Mouse (Mus musculus) erythroid progenitor cell, adult 5-6 weeks (primary cell): ENCODE measurements around the gene Zcchc13. TPM values are rescaled to one million over a fixed set of nuclear protein-coding genes. Genes with fewer than 3 reads are reported as not detected.
A peak's percentile ranks its signal among the peaks of the same experiment; 100 is the strongest.

Experiments
- ATAC-seq: replicated peaks from 2 replicates; pipeline ENCODE4 v1.8.0; 2016; ENCODE audit warnings: moderate number of reproducible peaks, mild to moderate bottlenecking, moderate TSS enrichment, inconsistent platforms; ENCODE audit not compliant: poor library complexity, low FRiP score, severe bottlenecking
- total RNA-seq, 2 experiments: library from RNA; stranded (forward) in 1 of 2; stranded (reverse) in 1 of 2; fragments of 150-400 nt in 1 of 2; fragments of 186-747, 209-891 nt in 1 of 2; gene quantifications; 2 replicates each; pipeline versions ENCODE4 v1.2.3 to v1.2.4; 2015 to 2017; ENCODE audit warnings: low replicate concordance in 2 of 2

Gene Zcchc13
- not detected in 2 replicates for total RNA-seq (2015; ENCODE audit: low replicate concordance)
- total RNA-seq (2017; ENCODE audit: low replicate concordance), result not detected in 2 replicates

DNA sequence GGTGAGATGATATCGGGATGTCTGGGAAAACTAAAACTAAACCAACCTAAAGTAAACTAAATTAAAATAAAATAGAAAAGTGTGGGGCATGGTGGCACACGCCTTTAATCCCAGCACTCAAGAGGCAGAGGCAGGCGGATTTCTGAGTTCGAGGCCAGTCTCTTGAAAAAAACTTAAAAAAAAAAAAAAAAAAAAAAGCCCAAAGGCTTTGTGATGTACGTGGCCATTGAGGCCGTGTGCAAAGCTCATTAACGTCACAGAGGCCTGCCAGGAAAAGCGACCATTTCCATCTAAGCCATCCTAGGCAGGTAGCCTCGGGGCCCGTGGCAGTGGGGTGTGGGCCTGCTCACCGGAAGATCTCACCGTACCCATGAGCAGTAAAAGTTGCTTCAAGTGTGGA, at the start of gene Zcchc13:
Zcchc13 (plus strand) TSS at position 284 of the 400 bp plus-strand sequence.
- ATAC-seq, result no peak

DNA sequence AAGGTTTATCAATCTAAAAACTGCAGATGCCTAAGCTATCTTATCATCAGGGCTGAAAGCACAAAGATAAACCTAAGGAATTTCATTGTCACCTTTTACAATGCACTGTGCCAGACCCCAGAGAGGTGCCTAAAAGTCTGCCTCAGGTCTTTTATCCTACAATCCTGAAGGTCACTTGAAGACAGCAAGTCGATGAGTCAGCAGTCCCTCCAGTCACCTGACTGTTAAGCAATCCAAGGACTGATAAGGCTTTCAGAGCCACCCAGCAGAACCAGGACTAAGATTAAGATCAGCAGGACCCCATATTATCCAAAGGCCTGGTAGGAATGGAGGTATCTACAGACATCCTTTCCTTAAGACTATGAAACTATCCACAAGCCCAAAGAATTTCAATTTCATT, 46.1 kb upstream of the Zcchc13 start:
- no peak for ATAC-seq

DNA sequence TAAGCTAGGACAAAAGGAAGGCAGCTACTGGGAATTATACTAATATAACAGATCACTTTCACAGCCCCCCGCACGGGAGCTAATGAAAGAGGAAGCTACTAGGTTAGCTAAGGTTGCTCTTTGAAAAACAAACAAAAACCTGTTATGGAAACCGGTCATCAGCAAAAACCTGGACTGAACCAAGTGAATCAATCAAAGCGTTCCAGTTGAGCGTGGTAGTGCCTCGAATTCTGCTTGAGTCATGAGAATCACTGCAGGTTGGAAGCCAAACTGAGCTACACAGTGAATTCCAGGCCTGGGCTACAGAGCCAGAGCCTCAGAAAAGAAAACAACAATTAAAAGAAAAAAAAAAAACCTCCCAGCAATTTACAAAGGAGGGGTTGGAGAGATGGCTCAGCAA, 38.3 kb upstream of the Zcchc13 start:
- ATAC-seq, result no peak

DNA sequence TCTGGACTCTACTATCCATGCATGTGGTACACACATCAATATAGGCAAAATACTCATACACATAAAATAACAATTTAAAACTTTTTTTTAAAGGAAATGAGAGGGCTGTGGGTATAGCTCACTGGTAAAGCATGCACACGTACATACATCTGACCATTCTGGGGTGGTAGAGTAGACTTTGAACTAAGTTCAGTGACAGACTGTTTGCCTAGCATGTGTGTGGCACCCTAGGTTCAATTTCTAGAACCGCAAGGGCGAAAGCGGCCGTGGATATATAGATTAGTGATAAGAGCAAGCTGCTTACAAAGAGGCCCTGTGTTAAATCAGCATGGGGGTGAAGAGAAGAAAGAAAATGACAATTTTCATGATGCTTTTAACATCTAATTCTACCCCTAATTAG, 27.8 kb upstream of the Zcchc13 start:
- no peak for ATAC-seq

- ATAC-seq, result no peak
Observed at GRCm38 (mm10) chrX:103604211-103604610, 26.2 kb upstream of the Zcchc13 start.

GRCm38 (mm10) chrX:103605473-103605872, 24.9 kb upstream of the Zcchc13 start:
- ATAC-seq, result no peak

DNA sequence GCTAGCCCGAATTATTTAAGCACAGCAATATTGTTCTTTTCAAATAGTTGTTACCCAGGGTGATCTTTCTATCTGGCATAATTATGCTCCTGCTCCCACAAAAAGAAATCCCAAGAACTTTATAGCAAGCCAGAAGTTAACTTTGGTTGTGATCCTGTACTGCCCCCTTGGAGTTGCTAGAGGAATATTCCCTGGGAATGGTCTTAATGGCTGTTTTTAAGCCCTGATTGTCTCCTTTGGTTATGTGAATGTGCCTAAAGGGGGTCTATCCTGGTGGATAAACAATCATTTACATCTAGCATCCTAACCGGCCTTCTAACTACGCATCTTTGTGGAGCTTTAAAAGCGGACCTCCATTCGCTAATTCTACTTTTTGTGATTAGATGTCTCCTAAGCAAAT, 20.0 kb upstream of the Zcchc13 start:
- ATAC-seq, result no peak

GRCm38 (mm10) chrX:103611462-103611861, 18.9 kb upstream of the Zcchc13 start:
- ATAC-seq, result no peak

- ATAC-seq, result no peak
Observed at GRCm38 (mm10) chrX:103614700-103615233, 15.6 kb upstream of the Zcchc13 start.

DNA sequence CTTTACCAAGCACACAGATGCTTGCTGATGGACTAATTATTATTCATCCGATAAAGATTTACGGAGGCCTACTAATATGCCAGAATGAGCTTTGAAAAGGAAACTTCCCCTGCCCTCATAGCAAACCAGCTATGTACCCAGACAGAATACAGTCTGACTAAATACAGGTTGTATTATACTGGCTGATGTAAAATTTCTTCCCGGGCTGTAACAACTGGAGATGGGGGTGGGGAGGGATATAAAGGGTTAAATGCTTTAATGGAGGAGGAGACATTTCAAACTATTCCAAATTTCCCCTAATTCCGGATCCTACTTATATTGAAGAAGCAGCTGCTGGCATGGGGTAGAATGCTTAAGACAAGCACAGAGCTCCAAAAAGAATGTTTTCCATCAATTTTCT, 14.9 kb upstream of the Zcchc13 start:
- ATAC-seq, result no peak

GRCm38 (mm10) chrX:103616162-103616535, 14.2 kb upstream of the Zcchc13 start:
- ATAC-seq, result peak; percentile 82

- peak; percentile 88 for ATAC-seq
Observed at GRCm38 (mm10) chrX:103616536-103617404, 13.6 kb upstream of the Zcchc13 start.

DNA sequence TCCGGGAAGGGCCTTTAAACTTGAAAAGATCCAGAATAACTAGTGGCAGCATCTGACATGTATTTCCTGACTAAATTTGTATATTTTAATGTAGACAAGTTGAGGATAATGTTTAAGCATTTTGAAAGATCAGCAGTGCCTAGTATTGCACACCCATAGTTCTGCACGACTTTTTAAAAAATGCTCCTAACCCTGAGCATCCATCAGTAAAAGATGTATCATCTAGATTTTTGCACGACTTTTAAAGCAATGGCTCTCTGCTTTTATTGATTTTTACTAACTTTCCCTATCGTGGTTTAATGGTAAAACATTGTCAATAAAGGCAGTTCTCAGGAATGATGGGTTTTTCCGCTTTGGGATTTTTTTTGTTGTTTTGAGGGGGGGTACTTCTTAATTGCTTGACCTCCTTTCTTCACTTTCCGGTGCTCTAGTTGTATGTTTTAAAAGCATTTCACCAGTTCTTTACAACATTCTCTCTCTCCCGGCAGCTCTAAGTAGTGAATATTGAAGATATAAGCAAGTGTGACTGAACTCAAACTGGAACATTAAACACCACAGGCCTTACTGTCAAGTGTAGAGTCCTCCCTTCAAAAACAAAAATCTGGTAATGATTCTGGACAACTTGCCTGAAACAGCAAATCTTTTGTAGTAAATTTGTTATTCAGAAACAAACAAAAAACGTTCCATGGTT, 12.8 kb upstream of the Zcchc13 start:
- no peak for ATAC-seq

DNA sequence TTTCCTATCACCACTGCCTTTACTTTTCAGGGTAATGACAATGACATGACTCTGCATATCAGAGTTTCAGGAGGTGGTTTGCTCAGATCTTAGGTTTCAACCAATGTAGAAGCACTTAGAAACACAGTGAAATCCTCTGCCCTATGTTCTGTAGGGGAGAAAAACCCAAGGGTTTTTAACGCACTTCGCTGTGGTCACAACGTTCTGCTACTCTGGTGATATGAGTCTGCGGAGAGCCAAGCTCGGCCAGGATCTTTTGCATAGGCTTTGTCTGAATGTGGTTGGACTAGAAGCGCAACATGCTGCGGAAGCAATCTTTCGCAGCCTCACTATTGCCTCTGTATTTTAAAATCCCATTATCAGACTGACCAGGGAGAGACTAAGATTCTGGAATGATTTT, 8.6 kb upstream of the Zcchc13 start:
- no peak; the same call in 1 of the 2 replicates for ATAC-seq

GRCm38 (mm10) chrX:103622260-103622934, 8.0 kb upstream of the Zcchc13 start:
- ATAC-seq, result peak; percentile 97

GRCm38 (mm10) chrX:103622935-103623280, 7.5 kb upstream of the Zcchc13 start:
- ATAC-seq, result no peak

DNA sequence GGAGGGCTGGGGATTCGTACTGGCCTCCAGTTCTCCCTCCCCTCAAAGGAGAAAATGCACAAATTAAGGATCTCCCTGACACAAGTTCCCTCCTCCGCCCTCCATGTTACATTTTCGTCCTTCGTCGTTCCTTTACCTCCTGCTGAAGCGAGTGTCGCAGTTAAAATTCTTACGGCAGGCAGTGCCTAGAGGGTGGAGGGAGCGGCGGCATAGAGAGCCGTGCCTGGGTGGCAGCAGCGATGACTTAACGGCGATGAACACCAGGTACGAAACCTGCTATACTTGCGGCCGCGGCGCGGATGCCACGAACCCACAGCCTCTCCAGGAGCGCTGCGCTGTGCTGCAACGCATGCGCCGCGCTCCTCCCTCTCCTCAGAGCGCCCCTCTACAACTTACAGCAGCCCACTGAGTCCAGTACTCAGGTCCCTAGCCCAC, 7.0 kb upstream of the Zcchc13 start:
- ATAC-seq, result peak; percentile 51

GRCm38 (mm10) chrX:103624426-103625168, 5.8 kb upstream of the Zcchc13 start:
- ATAC-seq, result no peak

DNA sequence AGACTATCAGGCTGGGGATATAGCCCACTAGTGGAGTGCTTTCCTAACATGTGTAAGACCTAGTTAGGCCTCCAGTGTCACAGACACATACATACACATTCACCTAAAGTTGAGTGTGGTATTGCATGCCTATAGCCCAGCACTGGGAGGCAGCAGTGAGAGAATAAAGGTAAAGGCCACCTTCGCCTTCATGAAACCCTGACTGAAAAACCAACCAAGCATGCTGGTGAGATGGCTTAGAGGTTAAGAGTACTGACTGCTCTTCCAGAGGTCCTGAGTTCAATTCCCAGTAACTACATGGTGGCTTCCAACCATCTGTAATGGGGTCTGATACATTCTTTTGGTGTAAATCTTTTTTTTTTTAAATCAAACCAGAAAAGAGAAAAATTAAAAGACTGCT, 1.5 kb upstream of the Zcchc13 start:
- ATAC-seq, result no peak

GRCm38 (mm10) chrX:103633895-103634294, 3.5 kb downstream of the Zcchc13 start:
- ATAC-seq, result no peak
